Mouse (Mus musculus) embryonic facial prominence, embryonic 14.5 days (tissue): Measurements from ENCODE around the gene Tshr. TPM values are rescaled to one million over a fixed set of nuclear protein-coding genes. Genes with fewer than 3 reads are reported as not detected.

ENCODE experiments used
- ATAC-seq: fragments of 200-750 bp; cut with Nextera tagmentation; 2 replicates; pipeline ENCODE4 v1.8.0; 2017; ENCODE audit warnings: low read depth, moderate number of reproducible peaks, moderate TSS enrichment
- DNase-seq: peaks from one replicate; pipeline ENCODE4 v3.0.0-alpha.2; 2015; ENCODE audit warnings: low spot score
- H3K27ac ChIP-seq: fragments of 300-500 bp; sonication (generic); replicated peaks from 2 replicates; pipeline ENCODE4 v1.5.1; 2014; ENCODE audit warnings: low read depth, mild to moderate bottlenecking, low read length, moderate library complexity
- H3K27me3 ChIP-seq: fragments of 300-500 bp; sonication (generic); replicated peaks from 2 replicates; pipeline ENCODE4 v1.6.1; 2014; ENCODE audit warnings: low read length; ENCODE audit not compliant: control insufficient read depth, insufficient read depth
- H3K36me3 ChIP-seq: fragments of 300-500 bp; sonication (generic); 2 replicates; pipeline ENCODE4 v1.6.1; 2014; ENCODE audit warnings: low read length, mixed read lengths; ENCODE audit not compliant: control insufficient read depth, insufficient read depth
- H3K4me1 ChIP-seq: fragments of 300-500 bp; sonication (generic); 2 replicates; pipeline ENCODE4 v1.6.1; 2014; ENCODE audit warnings: antibody characterized with exemption, low read length; ENCODE audit not compliant: control insufficient read depth, insufficient read depth
- H3K4me2 ChIP-seq: fragments of 300-500 bp; sonication (generic); 2 replicates; pipeline ENCODE4 v1.6.1; 2014; ENCODE audit warnings: low read depth, mild to moderate bottlenecking, low read length, moderate library complexity, mixed read lengths
- H3K4me3 ChIP-seq: fragments of 300-500 bp; sonication (generic); 2 replicates; pipeline ENCODE4 v1.5.1; 2014; ENCODE audit warnings: low read depth, mild to moderate bottlenecking, low read length
- H3K9ac ChIP-seq: fragments of 300-500 bp; sonication (generic); 2 replicates; pipeline ENCODE4 v1.6.1; 2014; ENCODE audit warnings: low read depth, mild to moderate bottlenecking, low read length, moderate library complexity, mixed read lengths
- H3K9me3 ChIP-seq: fragments of 300-500 bp; sonication (generic); 2 replicates; pipeline ENCODE4 v1.6.1; 2016; ENCODE audit warnings: low read length; ENCODE audit not compliant: control insufficient read depth
- WGBS: fragments of 180-500 bp; shearing (Covaris S2); extraction: QIAGEN DNeasy Blood & Tissue Kit; methylation state at CpG from one replicate; pipeline ENCODE4 v1.1.7; 2014; 5-methylcytosine and 5-hydroxymethylcytosine counted together
- polyA plus RNA-seq: library from polyadenylated mRNA; unstranded; fragments of >200 nt; fragmentation: Nextera tagmentation; extraction: Ambion mirVana; gene quantifications from 2 replicates; pipeline ENCODE4 v1.2.1, GENCODE M21; 2014

The Tshr gene
- polyA plus RNA-seq, 1 experiment from 2014 or later: 0.63 TPM

DNA sequence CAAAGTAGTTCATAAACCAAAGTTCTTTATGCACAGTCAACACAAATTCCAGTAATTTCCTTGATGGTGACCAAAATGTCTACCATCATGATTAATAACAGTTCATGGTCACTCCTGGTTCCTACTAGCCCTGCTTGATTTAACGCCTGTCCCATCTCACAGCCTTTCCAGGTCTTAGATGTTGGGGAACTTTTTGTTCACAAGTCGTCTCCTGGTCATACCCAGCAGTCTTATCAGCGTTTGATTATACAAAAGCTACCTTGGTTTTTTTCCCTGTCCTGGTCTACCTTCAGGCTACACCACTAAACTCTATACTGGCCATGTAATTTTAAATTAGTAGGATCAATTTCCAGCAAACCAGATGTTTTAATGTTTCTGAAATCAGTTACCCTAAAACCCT is 202.7 kb downstream of the Tshr start:
- peak overlapping the region; percentile 89; the same call in 1 of the 2 replicates for H3K4me3 ChIP-seq
- H3K27ac ChIP-seq: no peak overlapping the region
- H3K4me2 ChIP-seq: peak overlapping the region; percentile 54
- H3K36me3 ChIP-seq: peaks cover 37% of the 10 kb centered on the region
- H3K4me1 ChIP-seq: peaks cover 12% of the 10 kb centered on the region; the same call in 1 of the 2 replicates
- no peaks in the 10 kb centered on the region for H3K27me3 ChIP-seq
- H3K9ac ChIP-seq: no peak overlapping the region; the same call in 1 of the 2 replicates
- 54% methylated on average over 3 of the region's 3 CpGs for WGBS
- H3K9me3 ChIP-seq: no peaks in the 10 kb centered on the region
- no peak for ATAC-seq
- DNase-seq: no peak

GRCm38 (mm10) chr12:91587491-91588033 is 203.2 kb downstream of the Tshr start:
- Histone ChIP-seq H3K36me3 (peaks cover 32% of the 10 kb centered on the region), H3K9ac (peak overlapping the region; percentile 100), H3K4me2 (peak overlapping the region; percentile 54), H3K4me3 (peak overlapping the region; percentile 89), H3K27me3 (no peaks in the 10 kb centered on the region), H3K4me1 (peaks cover 12% of the 10 kb centered on the region; the same call in 1 of the 2 replicates), H3K27ac (peak overlapping the region; percentile 100), H3K9me3 (no peaks in the 10 kb centered on the region)
- ATAC-seq (no peak), DNase-seq (peak; percentile 23)
- 19% methylated on average over 5 of the region's 5 CpGs for whole genome bisulfite sequencing

GRCm38 (mm10) chr12:91588176-91588669 is 203.9 kb downstream of the Tshr start:
- H3K27ac ChIP-seq: peak overlapping the region; percentile 100
- peaks cover 12% of the 10 kb centered on the region; the same call in 1 of the 2 replicates for H3K4me1 ChIP-seq
- H3K27me3 ChIP-seq: no peaks in the 10 kb centered on the region
- WGBS: under 1% methylated on average over 32 of the region's 32 CpGs
- DNase-seq (peak; percentile 99), ATAC-seq (peak; percentile 93)
- H3K36me3 ChIP-seq: peaks cover 26% of the 10 kb centered on the region
- peak overlapping the region; percentile 54 for H3K4me2 ChIP-seq
- peak overlapping the region; percentile 100 for H3K9ac ChIP-seq
- peak overlapping the region; percentile 89 for H3K4me3 ChIP-seq
- H3K9me3 ChIP-seq: no peaks in the 10 kb centered on the region

GRCm38 (mm10) chr12:91588670-91589541 is 204.5 kb downstream of the Tshr start:
- Histone ChIP-seq H3K27ac (peak overlapping the region; percentile 100), H3K4me2 (peak overlapping the region; percentile 54), H3K4me3 (peak overlapping the region; percentile 89), H3K4me1 (peaks cover 12% of the 10 kb centered on the region; the same call in 1 of the 2 replicates), H3K27me3 (no peaks in the 10 kb centered on the region), H3K9ac (peak overlapping the region; percentile 100), H3K9me3 (no peaks in the 10 kb centered on the region), H3K36me3 (peaks cover 19% of the 10 kb centered on the region)
- under 1% methylated on average over 60 of the region's 83 CpGs for WGBS
- peak; percentile 67 for DNase-seq
- ATAC-seq: no peak

GRCm38 (mm10) chr12:91589542-91589846 is 205.1 kb downstream of the Tshr start:
- ATAC-seq: no peak
- peak overlapping the region; percentile 89 for H3K4me3 ChIP-seq
- WGBS: under 1% methylated on average over 10 of the region's 11 CpGs
- H3K4me1 ChIP-seq: peaks cover 12% of the 10 kb centered on the region; the same call in 1 of the 2 replicates
- peak overlapping the region; percentile 54 for H3K4me2 ChIP-seq
- H3K27ac ChIP-seq: peak overlapping the region; percentile 100
- H3K27me3 ChIP-seq: no peaks in the 10 kb centered on the region
- no peak for DNase-seq
- no peaks in the 10 kb centered on the region for H3K9me3 ChIP-seq
- peaks cover 13% of the 10 kb centered on the region for H3K36me3 ChIP-seq
- H3K9ac ChIP-seq: peak overlapping the region; percentile 100

- Histone ChIP-seq H3K9me3 (no peaks in the 10 kb centered on the region), H3K27me3 (no peaks in the 10 kb centered on the region), H3K36me3 (peaks cover 7% of the 10 kb centered on the region), H3K9ac (peak within 1 kb of the TSS; percentile 100), H3K27ac (peak within 1 kb of the TSS; percentile 100), H3K4me2 (peak within 1 kb of the TSS; percentile 72), H3K4me3 (peak within 1 kb of the TSS; percentile 89), H3K4me1 (peaks cover 12% of the 10 kb centered on the region; the same call in 1 of the 2 replicates)
- under 1% methylated on average over 6 of the region's 99 CpGs for WGBS
- ATAC-seq (peak; percentile 82), DNase-seq (peak; percentile 96)
Observed at GRCm38 (mm10) chr12:91589847-91590690, 205.7 kb downstream of the Tshr start, which contains the start of gene Gtf2a1. Gtf2a1 (minus strand) TSS chr12:91590487.

- Histone ChIP-seq H3K4me2 (peak overlapping the region; percentile 72), H3K36me3 (peaks cover 3% of the 10 kb centered on the region), H3K27me3 (no peaks in the 10 kb centered on the region), H3K4me3 (peak overlapping the region; percentile 89), H3K27ac (peak overlapping the region; percentile 100), H3K9ac (peak overlapping the region; percentile 100), H3K4me1 (peaks cover 12% of the 10 kb centered on the region; the same call in 1 of the 2 replicates), H3K9me3 (no peaks in the 10 kb centered on the region)
- WGBS: 23% methylated on average over 6 of the region's 6 CpGs
- ATAC-seq (no peak), DNase-seq (peak; percentile 49)
Observed at GRCm38 (mm10) chr12:91590716-91591115, 206.4 kb downstream of the Tshr start.

DNA sequence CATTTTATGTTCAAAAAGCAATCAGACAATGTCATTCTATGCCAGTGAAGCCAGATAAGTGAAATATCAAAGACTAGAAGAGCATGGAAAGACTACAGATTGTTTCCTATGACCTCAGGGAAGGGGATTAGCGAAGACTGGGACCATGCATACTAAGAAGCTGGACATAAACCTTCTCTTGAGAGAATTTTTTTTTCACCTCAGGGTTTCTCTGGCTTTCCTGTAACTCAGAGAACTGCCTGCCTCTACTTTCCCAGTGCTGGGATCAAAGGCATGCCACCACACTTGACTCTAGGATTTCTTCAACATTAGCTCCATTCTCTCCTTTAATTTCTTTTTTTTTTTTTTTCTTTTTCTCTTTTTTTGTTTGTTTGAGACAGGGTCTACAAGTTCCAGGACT is 206.8 kb downstream of the Tshr start:
- H3K4me2 ChIP-seq: peak overlapping the region; percentile 72
- no peaks in the 10 kb centered on the region for H3K27me3 ChIP-seq
- H3K36me3 ChIP-seq: no peaks in the 10 kb centered on the region
- no peaks in the 10 kb centered on the region for H3K9me3 ChIP-seq
- H3K27ac ChIP-seq: no peak overlapping the region; the same call in 1 of the 2 replicates
- no peak for DNase-seq
- ATAC-seq: no peak
- peak overlapping the region; percentile 100; the same call in 1 of the 2 replicates for H3K9ac ChIP-seq
- H3K4me3 ChIP-seq: peak overlapping the region; percentile 89; the same call in 1 of the 2 replicates
- WGBS: 81% methylated on average over 1 of the region's 1 CpGs
- H3K4me1 ChIP-seq: peaks cover 12% of the 10 kb centered on the region; the same call in 1 of the 2 replicates
